Mouse (Mus musculus): Measurements from ENCODE around the gene Gcg. TPM values are rescaled to one million over a fixed set of nuclear protein-coding genes. Genes with fewer than 3 reads are reported as not detected.

The Gcg gene
- polyA plus RNA-seq, 1 experiment from 2014 or later = 0.14 TPM

- H3K9ac ChIP-seq = no peak overlapping the region
- no peaks in the 10 kb centered on the region for H3K36me3 ChIP-seq
- H3K4me2 ChIP-seq = no peak overlapping the region
- H3K9me3 ChIP-seq (replicated peaks) = no peaks in the 10 kb centered on the region
- H3K4me3 ChIP-seq (replicated peaks) = no peak overlapping the region
- H3K27ac ChIP-seq = no peak overlapping the region
- H3K4me1 ChIP-seq = peaks cover 17% of the 10 kb centered on the region; the same call in 1 of the 2 replicates
- ATAC-seq (replicated peaks; ENCODE audit: low FRiP score) = no peak
- H3K27me3 ChIP-seq = 0 out of 2 replicates have a peak, but pooled peaks cover 5% of the 10 kb centered on the region
- 43% methylated on average over 9 of the region's 9 CpGs for WGBS
These were observed 25.4 kb downstream of the Gcg start for GRCm38 (mm10) chr2:62458070-62458469.

DNA sequence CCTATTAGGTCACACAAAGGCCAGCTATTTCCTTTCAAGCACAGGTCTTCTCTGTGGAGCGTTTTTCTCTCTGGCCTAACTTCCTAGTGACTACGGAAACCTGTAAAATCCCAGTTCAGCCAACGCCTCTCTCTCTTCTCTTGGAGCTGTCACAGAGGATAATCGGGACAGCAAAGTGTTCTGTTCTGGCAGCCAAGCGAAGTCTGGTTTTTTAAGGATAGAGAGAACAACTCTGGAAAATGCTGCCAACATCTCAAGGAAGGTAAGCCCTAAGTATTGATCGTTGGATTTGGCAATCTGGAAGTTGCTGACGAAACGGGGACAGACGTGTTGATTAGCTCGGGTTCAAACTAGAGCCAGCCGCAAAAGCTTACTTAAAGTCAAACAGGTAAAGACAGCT, 28.5 kb downstream of the Gcg start:
- H3K27ac ChIP-seq = no peak overlapping the region
- H3K4me2 ChIP-seq = no peak overlapping the region
- no peak for ATAC-seq (replicated peaks; ENCODE audit: low FRiP score)
- H3K9ac ChIP-seq = no peak overlapping the region
- 85% methylated on average over 11 of the region's 11 CpGs for WGBS
- no peaks in the 10 kb centered on the region for H3K9me3 ChIP-seq (replicated peaks)
- no peaks in the 10 kb centered on the region for H3K36me3 ChIP-seq
- 0 out of 2 replicates have a peak, but pooled peaks cover 5% of the 10 kb centered on the region for H3K27me3 ChIP-seq
- H3K4me1 ChIP-seq = peaks cover 9% of the 10 kb centered on the region; the same call in 1 of the 2 replicates
- no peak overlapping the region for H3K4me3 ChIP-seq (replicated peaks)

DNA sequence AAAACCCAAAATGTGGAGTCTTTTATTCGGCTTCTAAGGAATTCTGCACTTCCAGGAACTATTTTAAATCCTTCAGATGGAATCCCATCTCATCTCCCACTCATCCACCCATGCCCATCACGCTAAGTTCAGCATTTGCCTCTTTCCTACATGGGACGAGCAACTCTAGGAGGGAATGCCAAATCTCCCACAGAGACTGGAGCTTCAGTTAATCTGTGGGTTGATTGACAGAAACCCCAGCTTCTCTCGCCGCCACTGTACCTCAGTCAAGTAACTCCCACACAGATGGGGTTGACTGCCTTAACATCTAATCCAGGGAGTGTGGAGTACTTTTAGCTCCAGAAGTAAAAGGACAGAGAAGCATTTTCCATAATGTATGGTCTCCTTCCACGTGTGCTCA, 29.4 kb downstream of the Gcg start:
- peak; percentile 52; the same call in 1 of the 2 replicates for ATAC-seq (replicated peaks; ENCODE audit: low FRiP score)
- Histone ChIP-seq H3K4me2 (no peak overlapping the region), H3K4me3 (replicated peaks) (no peak overlapping the region), H3K9me3 (replicated peaks) (no peaks in the 10 kb centered on the region), H3K27me3 (0 out of 2 replicates have a peak, but pooled peaks cover 5% of the 10 kb centered on the region), H3K9ac (no peak overlapping the region), H3K36me3 (no peaks in the 10 kb centered on the region), H3K4me1 (peaks cover under 1% of the 10 kb centered on the region; the same call in 1 of the 2 replicates), H3K27ac (no peak overlapping the region)
- WGBS = 53% methylated on average over 6 of the region's 6 CpGs

GRCm38 (mm10) chr2:62450364-62450763, 33.1 kb downstream of the Gcg start:
- no peaks in the 10 kb centered on the region for H3K27me3 ChIP-seq
- no peak for ATAC-seq (replicated peaks; ENCODE audit: low FRiP score)
- H3K9me3 ChIP-seq (replicated peaks) = no peaks in the 10 kb centered on the region
- H3K4me3 ChIP-seq (replicated peaks) = no peak overlapping the region
- no peak overlapping the region for H3K4me2 ChIP-seq
- no peaks in the 10 kb centered on the region for H3K36me3 ChIP-seq
- no peaks in the 10 kb centered on the region for H3K4me1 ChIP-seq
- H3K9ac ChIP-seq = no peak overlapping the region
- WGBS = 86% methylated on average over 6 of the region's 6 CpGs
- H3K27ac ChIP-seq = no peak overlapping the region

GRCm38 (mm10) chr2:62449692-62450346, 33.6 kb downstream of the Gcg start:
- ATAC-seq (replicated peaks; ENCODE audit: low FRiP score) = no peak
- WGBS = 80% methylated on average over 5 of the region's 5 CpGs
- no peak overlapping the region for H3K9ac ChIP-seq

GRCm38 (mm10) chr2:62440802-62441544, 42.5 kb downstream of the Gcg start:
- H3K27ac ChIP-seq = no peak overlapping the region
- ATAC-seq (replicated peaks; ENCODE audit: low FRiP score) = peak; percentile 76
- H3K9me3 ChIP-seq (replicated peaks) = no peaks in the 10 kb centered on the region
- no peaks in the 10 kb centered on the region for H3K27me3 ChIP-seq
- 0 out of 2 replicates have a peak overlapping the region, but pooled peaks have one; percentile 9 for H3K4me2 ChIP-seq
- H3K4me1 ChIP-seq = 0 out of 2 replicates have a peak, but pooled peaks cover 4% of the 10 kb centered on the region
- H3K4me3 ChIP-seq (replicated peaks) = no peak overlapping the region
- WGBS = 65% methylated on average over 13 of the region's 13 CpGs
- no peaks in the 10 kb centered on the region for H3K36me3 ChIP-seq
- no peak overlapping the region for H3K9ac ChIP-seq

More at GRCm38 (mm10) chr2:62449692-62450346, 33.6 kb downstream of the Gcg start:
- Histone ChIP-seq H3K9me3 (replicated peaks) (no peaks in the 10 kb centered on the region), H3K27ac (no peak overlapping the region), H3K4me3 (replicated peaks) (no peak overlapping the region), H3K4me2 (no peak overlapping the region), H3K36me3 (no peaks in the 10 kb centered on the region), H3K27me3 (no peaks in the 10 kb centered on the region), H3K4me1 (no peaks in the 10 kb centered on the region)

GRCm38 (mm10) chr2:62440083-62440482, 43.4 kb downstream of the Gcg start:
- H3K4me1 ChIP-seq = 0 out of 2 replicates have a peak, but pooled peaks cover 4% of the 10 kb centered on the region
- no peaks in the 10 kb centered on the region for H3K27me3 ChIP-seq
- WGBS = 86% methylated on average over 4 of the region's 4 CpGs
- H3K9ac ChIP-seq = no peak overlapping the region
- no peaks in the 10 kb centered on the region for H3K36me3 ChIP-seq
- no peaks in the 10 kb centered on the region for H3K9me3 ChIP-seq (replicated peaks)
- no peak overlapping the region for H3K4me2 ChIP-seq
- no peak overlapping the region for H3K4me3 ChIP-seq (replicated peaks)
- H3K27ac ChIP-seq = no peak overlapping the region
- ATAC-seq (replicated peaks; ENCODE audit: low FRiP score) = no peak

DNA sequence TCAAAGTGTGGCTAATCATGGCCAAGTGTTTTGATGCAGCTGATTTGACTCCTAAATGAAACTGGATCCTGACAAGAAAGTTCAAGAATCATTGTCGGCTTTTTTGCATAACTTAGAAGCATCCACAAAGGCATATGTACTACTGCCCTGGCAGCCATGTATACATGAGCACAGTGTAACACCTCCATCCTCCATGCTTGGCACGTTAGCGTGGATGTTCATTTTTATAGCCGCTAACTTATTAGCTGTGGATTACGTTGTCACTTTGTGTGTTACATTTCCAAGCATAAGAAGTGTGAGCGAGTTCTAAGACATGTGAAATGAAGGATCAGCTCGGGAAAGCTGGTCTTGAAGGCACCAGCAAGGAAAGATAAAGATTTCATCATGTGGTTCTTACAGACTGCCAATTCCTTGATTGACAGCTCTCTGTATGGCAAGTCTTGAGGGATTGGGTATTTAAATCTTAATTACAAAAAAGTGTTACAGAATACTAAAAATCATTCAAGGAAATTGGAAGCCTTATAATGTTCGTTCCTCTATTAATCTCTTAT, 52.1 kb downstream of the Gcg start:
- no peaks in the 10 kb centered on the region for H3K27me3 ChIP-seq
- no peak overlapping the region for H3K9ac ChIP-seq
- no peak for ATAC-seq (replicated peaks; ENCODE audit: low FRiP score)
- no peak overlapping the region for H3K27ac ChIP-seq
- 84% methylated on average over 8 of the region's 8 CpGs for WGBS
- no peak overlapping the region for H3K4me2 ChIP-seq
- no peaks in the 10 kb centered on the region for H3K4me1 ChIP-seq
- H3K4me3 ChIP-seq (replicated peaks) = no peak overlapping the region
- H3K9me3 ChIP-seq (replicated peaks) = no peaks in the 10 kb centered on the region
- H3K36me3 ChIP-seq = no peaks in the 10 kb centered on the region

- H3K27me3 ChIP-seq = no peaks in the 10 kb centered on the region
- 0 out of 2 replicates have a peak, but pooled peaks cover 6% of the 10 kb centered on the region for H3K4me1 ChIP-seq
- WGBS = 92% methylated on average over 3 of the region's 3 CpGs
- no peak overlapping the region for H3K9ac ChIP-seq
- no peak for ATAC-seq (replicated peaks; ENCODE audit: low FRiP score)
- H3K4me2 ChIP-seq = no peak overlapping the region
- H3K4me3 ChIP-seq (replicated peaks) = no peak overlapping the region
- H3K9me3 ChIP-seq (replicated peaks) = no peaks in the 10 kb centered on the region
- no peak overlapping the region for H3K27ac ChIP-seq
- H3K36me3 ChIP-seq = no peaks in the 10 kb centered on the region
These were observed 57.5 kb downstream of the Gcg start for GRCm38 (mm10) chr2:62425941-62426340.

Other genes with a start within 250 kb of the Gcg start
- 76.8 and 82.9 TPM in 2 replicates for gene Dpp4, start 71.4 kb downstream of the Gcg start, polyA plus RNA-seq (2015; fragmentation: Nextera tagmentation; extraction: Ambion mirVana)
- gene Fap, start 90.4 kb upstream of the Gcg start, polyA plus RNA-seq (2015; fragmentation: Nextera tagmentation; extraction: Ambion mirVana) = 5.4 and 6.9 TPM in 2 replicates
- gene Ifih1, start 162.6 kb upstream of the Gcg start, polyA plus RNA-seq (2015; fragmentation: Nextera tagmentation; extraction: Ambion mirVana) = 2.7 and 3.1 TPM in 2 replicates
- 15.2 and 17.3 TPM in 2 replicates for gene Gca, start 180.6 kb upstream of the Gcg start, polyA plus RNA-seq (2015; fragmentation: Nextera tagmentation; extraction: Ambion mirVana)

Data from kidney, embryonic 15.5 days (tissue).